Mouse (Mus musculus): Measurements from ENCODE around the gene Ccdc34. TPM values are rescaled to one million over a fixed set of nuclear protein-coding genes. Genes with fewer than 3 reads are reported as not detected.

Ccdc34 gene
- total RNA-seq, 2 experiments from 2014 or later, result 17.9 to 21.1 TPM

DNA sequence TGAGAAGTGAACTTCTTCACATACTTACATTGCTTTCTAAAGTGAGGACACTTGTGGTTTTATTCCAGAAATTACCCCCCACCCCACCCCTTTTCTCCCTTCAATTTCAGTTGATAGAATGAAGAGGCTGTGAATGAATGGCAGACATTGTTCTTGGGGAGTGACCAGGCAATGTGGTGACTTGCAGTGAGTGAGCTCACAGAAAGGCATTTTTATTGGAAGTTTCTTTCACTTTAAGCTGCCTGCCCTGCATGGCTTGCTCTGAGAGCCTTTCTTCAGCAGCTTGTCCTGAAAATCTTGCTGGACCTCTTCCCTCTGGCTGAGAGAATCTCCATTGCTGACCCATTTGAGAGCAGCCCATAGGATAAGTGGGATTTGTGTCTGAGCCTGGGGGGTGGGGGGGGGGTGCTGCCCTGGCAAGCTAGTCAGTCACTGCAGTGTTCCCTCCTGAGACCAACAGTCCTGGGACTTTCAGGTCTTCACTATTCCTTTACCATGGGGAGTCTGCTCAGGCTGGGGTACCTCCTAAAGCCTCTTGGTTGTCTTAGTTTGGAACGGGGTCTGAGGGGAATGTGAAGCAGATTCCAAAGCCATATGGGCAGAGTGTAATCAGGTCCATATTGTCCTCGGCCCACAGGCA is 159.3 kb downstream of the Ccdc34 start:
- no peak for DNase-seq (ENCODE audit: extremely low spot score in 1 of 2, low spot score in 1 of 2)

DNA sequence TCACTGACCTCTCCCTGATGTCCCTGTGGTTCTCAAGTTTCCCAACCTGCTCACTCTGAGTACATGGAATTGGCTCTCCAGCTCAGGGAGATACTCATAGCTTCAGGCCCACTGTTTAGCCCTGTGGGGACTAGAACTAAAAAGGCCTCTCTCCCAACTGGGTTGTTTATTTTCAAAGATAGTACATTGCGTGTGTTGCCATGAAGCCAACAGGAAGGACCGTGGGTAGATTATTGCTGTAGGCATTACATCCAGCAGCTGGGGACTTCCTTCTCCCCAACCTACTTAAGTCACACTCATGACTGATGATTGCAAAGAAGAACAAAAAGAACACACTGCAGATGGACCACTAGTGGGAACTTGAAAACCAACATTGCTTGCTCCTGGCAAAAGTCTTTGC is 159.8 kb downstream of the Ccdc34 start:
- no peak for DNase-seq (ENCODE audit: extremely low spot score in 1 of 2, low spot score in 1 of 2)

DNA sequence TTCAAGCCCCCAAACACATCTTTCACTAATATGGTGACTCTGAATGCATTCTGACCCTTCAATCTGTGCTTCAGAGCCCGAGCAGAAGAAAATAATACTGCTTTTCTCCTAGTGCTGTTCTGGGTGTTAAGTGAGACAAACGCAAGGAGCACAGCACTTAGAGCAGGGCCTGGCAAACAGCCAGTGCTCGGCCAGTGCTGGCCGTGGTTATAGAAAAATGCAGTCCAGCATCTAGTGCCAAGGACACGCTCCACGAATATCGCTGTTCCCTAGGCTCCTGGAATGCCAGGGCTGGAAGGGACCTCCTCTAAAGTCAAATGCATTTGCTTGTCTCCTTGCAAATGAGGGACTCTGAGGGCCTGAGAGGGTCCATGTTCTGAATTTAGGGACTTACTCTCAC is 160.3 kb downstream of the Ccdc34 start:
- DNase-seq (ENCODE audit: extremely low spot score in 1 of 2, low spot score in 1 of 2), result no peak

DNA sequence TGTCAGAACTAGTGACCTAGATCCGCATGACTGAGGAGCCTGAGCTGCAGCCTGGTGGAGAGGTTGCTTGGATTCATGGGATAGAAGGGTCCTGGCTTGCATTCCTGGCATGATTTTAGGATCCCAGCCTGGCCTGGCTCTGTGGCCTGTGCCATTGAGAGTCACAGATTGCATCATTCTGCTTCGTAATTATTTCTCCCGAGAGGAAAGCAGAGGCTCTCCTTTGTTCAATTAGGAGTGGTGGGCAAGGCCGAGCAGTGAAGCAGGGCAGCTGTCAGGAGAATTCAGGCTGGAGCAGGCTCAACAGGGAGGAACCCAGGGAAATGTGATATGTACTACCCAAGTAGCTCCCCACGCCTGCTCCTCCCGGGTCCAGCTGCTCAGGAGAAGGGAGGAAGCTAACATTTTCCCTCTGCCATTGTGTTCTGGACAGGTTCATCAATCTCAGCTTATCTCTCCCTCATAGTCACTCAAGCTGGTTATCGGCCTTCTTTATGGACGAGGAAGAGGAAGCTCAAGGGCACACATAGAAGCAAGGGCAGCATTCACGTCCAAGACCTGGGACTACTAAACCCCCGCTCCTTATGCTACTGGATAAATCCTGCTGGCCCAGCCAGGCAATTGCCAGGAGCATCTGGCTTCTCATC is 162.2 kb downstream of the Ccdc34 start:
- DNase-seq (ENCODE audit: extremely low spot score in 1 of 2, low spot score in 1 of 2), result no peak

DNA sequence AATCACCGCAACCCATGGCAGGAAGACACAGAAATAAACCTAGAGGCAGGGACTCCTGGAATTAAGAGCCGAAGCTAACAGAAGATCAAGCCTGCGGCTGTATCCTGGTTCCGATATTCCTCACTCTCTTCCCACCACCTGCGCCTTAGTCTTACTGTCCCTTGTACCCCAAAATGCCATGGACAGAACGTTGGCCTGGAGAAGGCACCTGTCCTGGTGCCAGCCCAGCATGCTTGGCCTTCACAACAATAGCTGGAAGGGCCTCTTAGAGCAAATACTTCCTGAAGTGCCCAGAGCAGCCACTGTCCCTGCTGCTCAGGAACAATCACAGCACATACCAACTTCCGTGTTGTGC is 162.7 kb downstream of the Ccdc34 start:
- no peak for DNase-seq (ENCODE audit: extremely low spot score in 1 of 2, low spot score in 1 of 2)

DNA sequence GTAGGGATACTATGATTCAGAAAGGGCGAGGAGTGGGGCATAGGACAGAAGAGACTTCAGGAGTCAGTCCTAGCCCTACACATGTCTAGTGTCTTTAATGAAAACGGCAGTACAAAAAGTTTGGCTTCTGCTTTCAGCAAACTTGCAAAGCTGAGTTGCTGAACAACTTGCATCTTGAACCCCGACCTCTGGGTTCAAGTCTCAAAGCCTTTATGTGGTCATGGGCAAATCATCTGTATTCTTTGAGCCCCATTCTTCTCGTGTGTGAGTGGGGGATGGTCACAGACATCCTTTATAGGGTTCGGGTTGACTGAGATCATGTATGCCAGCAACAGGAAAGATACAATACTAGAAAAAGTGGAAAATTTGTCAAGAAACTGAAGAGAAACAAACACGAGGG is 164.0 kb downstream of the Ccdc34 start:
- DNase-seq (ENCODE audit: extremely low spot score in 1 of 2, low spot score in 1 of 2), result no peak

DNA sequence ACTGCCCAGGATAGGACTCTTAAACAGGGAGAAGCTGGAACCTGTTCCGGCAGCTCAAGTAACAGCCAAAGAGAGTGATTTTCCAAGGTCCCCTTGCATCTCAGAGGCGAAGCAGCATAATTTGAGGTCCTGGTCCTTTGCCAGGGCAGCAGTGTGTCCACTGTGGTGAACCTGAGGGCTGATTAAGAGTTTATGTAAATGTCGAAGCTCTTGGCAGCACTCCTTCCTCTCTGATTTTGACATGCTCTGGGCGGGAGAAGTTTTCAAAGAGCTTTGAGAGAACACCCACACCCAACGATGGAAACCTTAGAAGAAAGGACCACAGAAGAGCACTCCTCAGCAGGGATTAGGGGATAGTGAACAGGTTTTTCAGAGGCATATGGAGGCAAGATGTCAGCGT is 164.6 kb downstream of the Ccdc34 start:
- DNase-seq (ENCODE audit: extremely low spot score in 1 of 2, low spot score in 1 of 2), result no peak

DNA sequence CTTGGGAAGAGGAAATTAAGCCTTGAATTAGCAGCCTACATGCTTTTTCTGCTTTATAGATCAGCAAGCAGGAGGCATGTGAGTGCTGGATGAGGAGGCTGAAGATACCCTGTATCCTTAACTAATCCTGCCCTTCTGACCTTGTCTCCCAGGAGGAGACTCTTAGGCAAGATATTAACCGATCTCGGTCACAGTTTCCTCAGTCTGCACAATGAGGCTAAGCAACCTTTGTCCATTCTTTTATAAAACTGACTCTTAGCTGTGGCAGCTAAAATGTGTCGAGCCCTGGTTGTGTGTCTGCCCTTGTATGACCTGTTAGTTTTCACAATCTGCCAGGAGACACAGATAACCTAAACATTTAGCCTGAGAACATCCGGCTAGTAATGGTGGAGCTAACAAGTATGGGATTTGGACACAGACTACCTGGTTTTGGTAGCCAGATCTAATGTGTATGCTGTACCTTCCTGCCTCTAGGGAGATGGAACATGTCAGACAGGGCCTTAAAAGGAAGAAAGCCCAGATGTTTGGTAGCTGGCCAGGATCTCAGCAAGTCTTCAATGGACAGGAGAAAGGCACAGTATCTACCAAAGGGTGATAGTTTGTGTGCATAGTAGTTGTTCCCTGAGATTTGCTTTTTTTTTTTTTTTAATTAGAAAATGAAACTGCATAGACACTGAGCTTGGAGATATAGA is 165.3 kb downstream of the Ccdc34 start:
- DNase-seq (ENCODE audit: extremely low spot score in 1 of 2, low spot score in 1 of 2), result no peak

DNA sequence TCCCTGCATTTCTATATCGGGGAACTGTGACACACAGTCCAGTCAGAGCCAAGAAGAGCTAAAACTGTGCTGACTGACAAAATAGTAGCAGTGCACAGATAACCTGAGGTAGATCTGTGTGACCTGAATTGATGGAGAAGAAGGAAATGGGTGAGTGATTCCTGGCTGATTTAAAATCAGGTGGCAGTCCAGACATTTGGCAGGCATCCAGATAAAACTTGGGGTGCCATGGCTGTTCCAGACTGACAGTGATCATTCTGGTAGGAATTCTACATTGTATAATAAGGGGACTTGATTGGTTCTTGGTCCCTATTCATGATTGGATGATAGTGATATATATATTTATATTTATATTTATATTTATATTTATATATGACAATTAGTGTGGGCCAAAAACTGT is 166.5 kb downstream of the Ccdc34 start:
- DNase-seq (ENCODE audit: extremely low spot score in 1 of 2, low spot score in 1 of 2), result no peak

DNA sequence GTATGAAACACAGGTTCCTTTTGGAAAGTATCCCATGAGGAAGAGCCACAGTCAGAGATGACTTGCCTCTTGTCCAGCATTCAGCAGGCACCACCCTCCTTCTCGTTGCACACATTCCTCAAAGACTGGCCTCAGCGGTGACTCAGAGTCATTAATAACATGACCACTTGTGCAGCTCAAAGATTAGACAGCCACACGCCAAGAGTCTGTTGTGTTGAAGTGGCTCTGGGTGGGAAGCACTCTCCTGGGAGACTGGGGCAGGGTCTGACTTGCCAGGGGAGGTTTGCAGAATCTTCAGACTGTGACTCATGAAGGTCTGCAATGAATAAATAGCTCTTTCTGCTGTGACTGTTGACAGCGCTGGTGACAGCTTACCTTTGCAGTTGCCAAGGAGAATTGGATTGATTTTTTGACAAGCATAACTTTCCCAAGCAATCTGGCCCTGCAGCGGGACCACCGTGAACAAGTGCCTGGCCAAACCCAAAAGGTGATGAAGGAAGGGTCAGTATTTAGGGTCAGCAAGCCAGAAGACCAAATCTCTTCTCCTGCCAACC is 168.9 kb downstream of the Ccdc34 start:
- no peak for DNase-seq (ENCODE audit: extremely low spot score in 1 of 2, low spot score in 1 of 2)

DNA sequence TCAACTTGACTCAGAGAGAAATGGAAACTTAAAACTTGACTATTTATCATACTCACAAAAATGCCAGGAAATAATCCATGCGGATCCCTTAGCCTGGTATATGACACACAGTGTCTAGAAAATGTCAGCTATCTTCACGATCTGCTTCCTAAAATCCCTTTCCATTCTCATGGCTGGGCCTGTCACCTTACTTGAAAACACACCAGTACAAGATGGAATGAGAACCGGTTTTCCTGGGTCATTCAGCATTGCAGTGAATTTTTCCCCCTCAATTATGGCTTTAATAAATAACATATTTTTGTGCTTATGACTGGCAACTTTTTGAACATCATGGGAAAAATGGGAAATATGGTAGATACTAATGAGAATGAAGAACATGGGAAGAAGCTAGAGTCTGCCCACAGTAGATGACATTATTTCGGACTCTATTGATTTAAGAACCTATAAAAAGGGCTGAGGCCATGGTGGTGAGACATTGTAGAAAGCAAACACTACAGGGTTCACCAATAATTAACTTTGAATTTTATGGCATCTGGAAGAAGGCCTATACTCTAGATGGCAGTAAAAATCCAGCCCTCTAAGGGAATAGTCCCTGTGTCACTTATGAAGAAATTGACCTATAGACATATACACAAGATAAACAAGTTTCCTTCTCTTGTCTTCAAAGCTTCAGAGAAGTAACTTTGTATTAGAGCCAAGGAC is 171.2 kb downstream of the Ccdc34 start:
- no peak for DNase-seq (ENCODE audit: extremely low spot score in 1 of 2, low spot score in 1 of 2)

DNA sequence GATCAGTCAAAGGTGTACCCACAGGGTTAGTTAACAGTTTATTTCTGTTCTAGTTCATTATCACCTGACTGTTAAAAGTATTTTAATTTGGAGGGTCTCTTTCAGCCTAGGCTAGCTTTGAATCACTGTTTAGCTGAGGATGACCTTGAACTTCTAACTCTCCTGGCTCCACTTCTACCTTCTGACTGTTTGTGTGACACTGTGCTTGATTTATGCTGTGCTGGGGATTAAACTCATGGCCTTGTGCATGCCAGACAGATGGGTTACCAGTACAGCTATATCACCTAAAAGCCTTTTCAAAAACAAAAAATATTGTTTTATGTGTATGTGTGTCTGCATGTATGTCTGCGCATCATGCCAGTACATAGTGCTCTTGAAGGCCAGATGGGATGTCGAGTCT is 172.8 kb downstream of the Ccdc34 start:
- DNase-seq (ENCODE audit: extremely low spot score in 1 of 2, low spot score in 1 of 2), result no peak

DNA sequence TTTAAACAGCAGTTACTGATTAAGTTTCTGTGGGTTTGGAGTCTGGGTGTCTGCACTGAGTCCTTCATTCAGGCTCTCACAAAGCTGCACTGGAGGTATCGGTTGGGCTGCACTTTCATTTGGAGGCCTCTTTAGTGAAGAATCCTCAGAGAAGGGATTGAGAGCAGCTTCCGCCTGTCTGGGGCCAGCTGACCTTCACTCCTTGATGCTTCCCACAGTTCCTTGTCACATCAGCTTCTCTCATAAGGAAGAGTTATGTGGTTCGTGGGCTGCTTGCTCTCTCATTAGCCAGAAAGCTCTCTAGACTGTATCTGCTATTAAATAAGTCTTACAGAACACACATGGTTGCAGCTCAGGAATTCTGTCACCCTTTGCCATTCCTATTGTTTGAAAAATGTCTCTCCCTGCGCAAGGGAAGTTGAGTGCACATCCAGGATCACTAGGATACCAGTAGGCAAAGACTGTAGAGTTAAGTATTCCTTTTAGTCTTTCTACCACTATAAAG is 173.6 kb downstream of the Ccdc34 start:
- no peak for DNase-seq (ENCODE audit: extremely low spot score in 1 of 2, low spot score in 1 of 2)

DNA sequence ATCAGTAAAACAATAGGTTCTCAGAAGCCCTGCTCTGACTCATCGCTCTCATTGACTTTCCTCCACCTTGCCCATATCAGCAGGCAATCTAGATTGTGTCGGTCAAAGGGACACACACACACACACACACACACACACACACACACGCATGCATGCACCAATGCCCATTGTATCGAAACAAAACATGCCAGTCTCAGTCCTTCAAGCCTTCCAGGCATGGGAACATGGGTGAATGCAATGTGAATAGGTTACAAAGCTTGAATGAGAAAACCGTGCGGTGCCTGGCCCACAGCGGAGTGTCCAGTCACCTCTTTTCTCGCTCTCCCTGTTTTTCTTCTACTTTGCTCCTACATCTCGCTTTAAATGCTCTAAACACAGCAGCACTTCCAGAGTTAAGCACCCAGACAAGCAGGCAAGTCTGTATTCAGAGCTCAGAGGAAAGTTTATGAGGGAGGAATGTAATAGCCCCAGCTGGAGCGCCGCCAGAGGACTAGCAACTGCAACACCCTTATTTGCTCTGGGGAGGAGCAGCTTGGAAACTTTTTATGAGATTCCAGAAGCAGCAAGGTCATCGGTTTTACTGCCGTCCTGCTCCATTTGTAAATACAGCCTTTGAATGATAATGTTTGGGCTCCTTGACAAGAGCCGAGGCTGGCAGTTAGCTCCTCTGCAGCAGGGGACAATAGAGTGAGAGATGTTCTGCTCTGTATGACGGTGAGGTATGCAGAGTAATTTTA is 174.5 kb downstream of the Ccdc34 start:
- DNase-seq (ENCODE audit: extremely low spot score in 1 of 2, low spot score in 1 of 2), result peak in 1 of 2 experiments; percentile 33

DNA sequence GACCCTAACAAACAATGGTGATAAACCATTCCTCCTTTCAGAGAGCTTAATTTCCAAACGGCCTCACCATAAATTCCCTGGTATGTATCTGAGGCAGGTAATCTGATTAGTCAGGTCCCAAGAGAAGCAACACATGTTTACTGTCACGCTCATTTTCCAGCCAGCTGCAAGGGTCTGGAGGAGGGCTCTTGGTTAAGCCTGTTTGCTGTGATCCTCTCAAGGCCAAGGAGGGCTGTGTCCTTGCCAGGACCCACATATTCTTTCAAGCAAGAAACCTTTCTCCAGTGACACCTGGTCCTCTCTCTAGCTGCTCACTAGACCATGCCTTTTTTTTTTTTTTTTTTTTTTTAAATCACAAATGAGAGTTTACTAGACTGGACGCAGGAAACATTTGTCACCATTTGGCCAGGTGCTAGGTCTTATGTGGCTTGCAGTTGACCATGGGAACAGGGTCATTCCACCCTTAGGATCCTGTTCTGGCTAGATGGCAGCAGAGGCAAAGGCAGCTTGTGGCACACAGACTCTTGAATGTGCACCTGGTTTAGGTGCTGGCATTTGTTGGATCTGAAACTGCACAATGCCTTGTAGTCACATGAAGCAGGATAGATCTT is 175.2 kb downstream of the Ccdc34 start:
- DNase-seq (ENCODE audit: extremely low spot score in 1 of 2, low spot score in 1 of 2), result no peak

DNA sequence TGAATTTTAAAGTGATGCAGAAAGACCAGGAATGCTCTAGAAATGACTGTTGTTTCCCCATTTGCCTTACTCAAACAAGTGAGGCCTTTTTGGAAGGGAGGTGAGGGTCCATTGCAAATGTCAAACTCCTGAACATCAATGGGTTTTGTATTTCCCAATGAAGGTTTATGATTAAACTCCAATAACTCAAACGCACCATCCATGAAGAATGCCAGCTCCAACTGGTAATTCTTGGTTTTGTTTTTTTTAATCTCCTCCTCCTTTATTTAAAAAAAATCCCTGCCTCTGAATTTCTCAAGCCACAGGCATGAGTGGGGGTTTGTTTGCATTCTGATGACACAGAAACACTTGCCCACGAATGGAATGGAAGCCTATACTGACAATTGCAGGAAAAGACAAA is 178.9 kb downstream of the Ccdc34 start:
- no peak for DNase-seq (ENCODE audit: extremely low spot score in 1 of 2, low spot score in 1 of 2)

DNA sequence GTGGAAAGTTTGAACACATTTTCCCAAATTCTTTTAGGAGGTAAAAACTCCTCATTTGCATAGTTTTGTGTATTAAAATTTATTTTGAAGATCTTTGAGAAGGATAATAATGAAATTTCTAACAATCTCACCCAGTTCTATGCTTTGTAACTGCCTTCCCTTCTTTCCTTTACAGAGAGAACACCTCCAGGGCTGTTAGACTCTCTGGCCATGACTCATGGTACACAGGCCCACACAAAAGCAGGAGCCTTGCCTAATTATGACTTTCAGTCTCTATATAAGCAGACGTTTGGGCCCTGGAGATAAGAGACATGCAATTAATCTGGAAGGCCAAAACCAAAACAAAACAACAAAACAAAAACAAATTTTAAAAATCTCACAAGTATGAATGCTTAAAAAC is 182.0 kb downstream of the Ccdc34 start:
- DNase-seq (ENCODE audit: extremely low spot score in 1 of 2, low spot score in 1 of 2), result no peak

DNA sequence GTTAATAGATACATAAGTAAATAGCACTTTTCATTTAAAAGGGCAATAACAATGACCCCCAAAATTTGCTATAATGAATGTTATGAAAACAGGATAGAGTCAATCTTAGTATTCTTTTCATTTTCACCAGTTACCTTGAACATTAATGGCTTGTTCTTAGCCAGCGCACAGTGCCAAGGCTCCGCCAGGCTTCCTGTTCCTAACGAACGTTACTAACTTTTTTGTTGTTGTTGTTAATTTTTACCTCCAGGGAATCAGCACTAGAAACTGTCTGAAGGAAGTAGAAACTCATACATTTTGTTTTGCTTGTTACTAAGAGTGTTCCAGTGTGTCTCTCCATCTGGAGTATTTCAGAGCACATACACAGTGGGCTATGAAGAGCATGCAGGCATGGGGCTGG is 184.2 kb downstream of the Ccdc34 start:
- no peak for DNase-seq (ENCODE audit: extremely low spot score in 1 of 2, low spot score in 1 of 2)

DNA sequence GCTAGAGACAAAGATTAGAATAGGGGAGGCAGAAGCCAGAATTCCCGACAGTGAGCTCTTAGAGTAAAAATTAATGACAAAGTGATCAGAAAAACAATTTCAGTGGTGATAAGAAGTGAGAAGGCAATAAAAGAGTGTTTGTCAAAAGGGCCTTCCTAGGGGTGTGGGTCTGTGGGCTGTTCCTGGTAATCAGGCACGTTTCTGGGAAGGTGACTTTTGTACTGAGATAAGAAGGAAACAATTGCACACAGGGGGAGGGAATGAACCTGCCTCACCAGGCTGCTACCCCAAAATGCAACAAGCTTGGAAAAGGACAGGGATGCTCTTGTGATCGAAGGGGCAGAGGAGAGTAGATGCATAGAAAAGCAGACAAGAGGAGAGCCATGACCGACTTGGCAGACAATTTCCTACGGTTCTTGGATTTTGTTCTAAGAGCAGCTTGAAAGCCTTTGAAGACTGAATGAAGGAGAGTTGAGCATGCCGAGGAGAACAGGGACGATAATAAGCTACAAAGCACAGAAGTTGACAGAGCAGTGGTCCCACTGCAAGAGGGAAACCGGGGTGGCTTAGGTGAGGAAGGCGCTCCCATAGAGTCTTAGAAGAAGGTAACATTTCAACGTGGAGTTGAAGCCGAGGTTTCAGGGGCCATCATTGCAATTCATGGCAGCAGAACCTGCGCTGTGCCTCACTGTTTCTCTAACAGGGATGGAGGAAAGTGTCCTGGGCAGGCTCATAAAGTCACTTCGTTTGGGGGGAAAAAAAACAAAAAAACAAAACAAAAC is 185.3 kb downstream of the Ccdc34 start:
- DNase-seq (ENCODE audit: extremely low spot score in 1 of 2, low spot score in 1 of 2), result no peak

Measured in layer of hippocampus, postnatal 25 days (tissue).